In genomic region chr12:54729140-54730059, GRCm38 (mm10) we compare ENCODE assay signal across 8 mouse cellular contexts. TPM values are rescaled to one million over a fixed set of nuclear protein-coding genes. Genes with fewer than 3 reads are reported as not detected.
DNase-seq lines count a peak whose midpoint lies in the region; ATAC-seq and TF ChIP-seq lines count a peak whose summit lies in the region.
"Not testable (repeated sequence)": the region's sequence is repeated elsewhere in the genome, so short reads cannot be mapped to it uniquely, and the experiment has no call there.

No protein-coding gene starts in this region.

- H3K9me3 ChIP-seq in forebrain, embryonic 14.5 days (replicated peaks; ENCODE audit: control insufficient read depth, low read length); heart, embryonic 16.5 days (replicated peaks; ENCODE audit: control insufficient read depth, low read length); intestine, embryonic 14.5 days (ENCODE audit: control insufficient read depth, low read length); limb, embryonic 14.5 days (ENCODE audit: control insufficient read depth, low read length); lung, embryonic 16.5 days (ENCODE audit: control insufficient read depth, low read length); midbrain, postnatal 0 days (ENCODE audit: low read length); stomach, postnatal 0 days (ENCODE audit: control insufficient read depth, low read length): not testable (repeated sequence)

- ATAC-seq in common myeloid progenitor, adult 5-6 weeks (replicated peaks; ENCODE audit: low read depth, poor library complexity, severe bottlenecking): peak; percentile 71
- ATAC-seq in forebrain, embryonic 14.5 days: peak; percentile 93
- peak; percentile 94 for ATAC-seq in heart, embryonic 16.5 days (replicated peaks; ENCODE audit: extremely low read depth, insufficient read depth, low FRiP score)
- ATAC-seq in intestine, embryonic 14.5 days (replicated peaks; ENCODE audit: low FRiP score, low TSS enrichment, low read depth): peak; percentile 97
- ATAC-seq in limb, embryonic 14.5 days (ENCODE audit: low FRiP score, low read depth): peak; percentile 91
- peak; percentile 95 for ATAC-seq in lung, embryonic 16.5 days (ENCODE audit: low read depth)
- ATAC-seq in midbrain, postnatal 0 days (ENCODE audit: low FRiP score): peak; percentile 91
- ATAC-seq in stomach, postnatal 0 days (ENCODE audit: low FRiP score, low TSS enrichment): peak; percentile 91

- not testable (repeated sequence) for H3K27ac ChIP-seq in forebrain, embryonic 14.5 days (ENCODE audit: low read depth, low read length); heart, embryonic 16.5 days (ENCODE audit: low read length); intestine, embryonic 14.5 days (ENCODE audit: low read depth); limb, embryonic 14.5 days (replicated peaks; ENCODE audit: low read depth, low read length); lung, embryonic 16.5 days (ENCODE audit: low read length); midbrain, postnatal 0 days (ENCODE audit: low read depth, low read length); stomach, postnatal 0 days (replicated peaks)

- DNase-seq in forebrain, embryonic 14.5 days (ENCODE audit: low spot score); intestine, embryonic 14.5 days (ENCODE audit: low spot score); limb, embryonic 14.5 days (ENCODE audit: low spot score); midbrain, postnatal 0 days (ENCODE audit: low spot score); stomach, postnatal 0 days (ENCODE audit: low spot score): not testable (repeated sequence)

- TF ChIP-seq POLR2A in limb, embryonic 14.5 days (IDR thresholded peaks at IDR 0.05; ENCODE audit: borderline replicate concordance, extremely low read depth, insufficient read depth, insufficient read length): not testable (repeated sequence)

- not testable (repeated sequence) for H3K9ac ChIP-seq in forebrain, embryonic 14.5 days (ENCODE audit: low read length); heart, embryonic 16.5 days (ENCODE audit: low read length); intestine, embryonic 14.5 days (ENCODE audit: low read length); limb, embryonic 14.5 days (ENCODE audit: low read depth, low read length, severe bottlenecking); lung, embryonic 16.5 days (ENCODE audit: low read length); midbrain, postnatal 0 days (replicated peaks; ENCODE audit: low read length, poor library complexity, severe bottlenecking); stomach, postnatal 0 days (ENCODE audit: low read length)

- TF ChIP-seq CTCF in midbrain, postnatal 0 days (IDR thresholded peaks at IDR 0.05); stomach, postnatal 0 days (IDR thresholded peaks at IDR 0.05; ENCODE audit: low read depth): not testable (repeated sequence)

- WGBS in forebrain, embryonic 14.5 days: no CpG with 5 or more reads among the region's 56 CpGs
- no CpG with 5 or more reads among the region's 56 CpGs for WGBS in heart, embryonic 16.5 days
- no CpG with 5 or more reads among the region's 56 CpGs for WGBS in intestine, embryonic 14.5 days
- whole genome bisulfite sequencing in limb, embryonic 14.5 days: no CpG with 5 or more reads among the region's 56 CpGs
- WGBS in lung, embryonic 16.5 days: no CpG with 5 or more reads among the region's 56 CpGs
- WGBS in midbrain, postnatal 0 days: no CpG with 5 or more reads among the region's 56 CpGs
- WGBS in stomach, postnatal 0 days: no CpG with 5 or more reads among the region's 56 CpGs

- not testable (repeated sequence) for H3K27me3 ChIP-seq in forebrain, embryonic 14.5 days (replicated peaks; ENCODE audit: control insufficient read depth, insufficient read depth, low read length); heart, embryonic 16.5 days (ENCODE audit: control insufficient read depth, insufficient read depth, low read length); intestine, embryonic 14.5 days (replicated peaks; ENCODE audit: control insufficient read depth, insufficient read depth, low read length); limb, embryonic 14.5 days (ENCODE audit: control insufficient read depth, insufficient read depth, low read length); lung, embryonic 16.5 days (ENCODE audit: control insufficient read depth, insufficient read depth, low read depth, low read length); midbrain, postnatal 0 days (ENCODE audit: insufficient read depth, low read length); stomach, postnatal 0 days (ENCODE audit: control insufficient read depth, insufficient read depth, low read length)

- H3K36me3 ChIP-seq in forebrain, embryonic 14.5 days (ENCODE audit: control insufficient read depth, insufficient read depth, low read length); heart, embryonic 16.5 days (ENCODE audit: control insufficient read depth, insufficient read depth); intestine, embryonic 14.5 days (ENCODE audit: control insufficient read depth, insufficient read depth, low read length); limb, embryonic 14.5 days (ENCODE audit: control insufficient read depth, insufficient read depth, low read length); lung, embryonic 16.5 days (ENCODE audit: control insufficient read depth, insufficient read depth, low read length); midbrain, postnatal 0 days (ENCODE audit: insufficient read depth, low read length); stomach, postnatal 0 days (ENCODE audit: control insufficient read depth, insufficient read depth, low read length): not testable (repeated sequence)

- not testable (repeated sequence) for TF ChIP-seq EP300 in stomach, postnatal 0 days (optimal IDR thresholded peaks at IDR 0.05)

- not testable (repeated sequence) for H3K4me1 ChIP-seq in forebrain, embryonic 14.5 days (ENCODE audit: control insufficient read depth, insufficient read depth, low read length); heart, embryonic 16.5 days (ENCODE audit: control insufficient read depth, insufficient read depth, low read length); intestine, embryonic 14.5 days (replicated peaks; ENCODE audit: control insufficient read depth, insufficient read depth, low read length); limb, embryonic 14.5 days (ENCODE audit: control insufficient read depth, insufficient read depth, low read length); lung, embryonic 16.5 days (replicated peaks; ENCODE audit: control insufficient read depth, insufficient read depth, low read length); midbrain, postnatal 0 days (ENCODE audit: insufficient read depth, low read length); stomach, postnatal 0 days (replicated peaks; ENCODE audit: control insufficient read depth, insufficient read depth)

- not testable (repeated sequence) for H3K4me2 ChIP-seq in forebrain, embryonic 14.5 days (ENCODE audit: low read length); heart, embryonic 16.5 days (ENCODE audit: low read depth, low read length); intestine, embryonic 14.5 days (ENCODE audit: low read length); limb, embryonic 14.5 days (replicated peaks; ENCODE audit: low read depth, low read length, severe bottlenecking); lung, embryonic 16.5 days (ENCODE audit: low read depth, low read length); midbrain, postnatal 0 days (ENCODE audit: low read depth, low read length, poor library complexity, severe bottlenecking); stomach, postnatal 0 days (replicated peaks; ENCODE audit: low read depth)

- H3K4me3 ChIP-seq in forebrain, embryonic 14.5 days (ENCODE audit: low read depth, low read length); heart, embryonic 16.5 days (ENCODE audit: low read length); intestine, embryonic 14.5 days (ENCODE audit: low read depth, low read length); limb, embryonic 14.5 days (replicated peaks; ENCODE audit: low read length); lung, embryonic 16.5 days (ENCODE audit: low read length); midbrain, postnatal 0 days (ENCODE audit: low read depth, low read length); stomach, postnatal 0 days (ENCODE audit: low read depth, low read length): not testable (repeated sequence)

RNA-seq across cellular contexts. Expression of gene Eapp, which starts 33.7 kb away (rescaled TPM):
- 55.4 and 62.9 TPM in 2 replicates for total RNA-seq in common myeloid progenitor, adult 5-6 weeks (2017)
- 84.0 and 87.0 TPM in 2 replicates for polyA plus RNA-seq in forebrain, embryonic 14.5 days (2014; fragmentation: Nextera tagmentation; extraction: Ambion mirVana)
- polyA plus RNA-seq in heart, embryonic 16.5 days (2015; fragmentation: Nextera tagmentation; extraction: Ambion mirVana): 43.3 and 45.7 TPM in 2 replicates
- 59.2 and 61.5 TPM in 2 replicates for polyA plus RNA-seq in intestine, embryonic 14.5 days (2014; fragmentation: Nextera tagmentation; extraction: Ambion mirVana)
- polyA plus RNA-seq in limb, embryonic 14.5 days (2012; rRNA removed): 13.2 and 19.5 TPM in 2 replicates
- polyA plus RNA-seq in limb, embryonic 14.5 days (2014; fragmentation: Nextera tagmentation; extraction: Ambion mirVana): 64.3 and 68.7 TPM in 2 replicates
- 61.8 and 62.7 TPM in 2 replicates for polyA plus RNA-seq in lung, embryonic 16.5 days (2015; fragmentation: Nextera tagmentation; extraction: Ambion mirVana)
- 24.3 and 32.9 TPM in 2 replicates for total RNA-seq in midbrain, postnatal 0 days (2014; rRNA removed)
- polyA plus RNA-seq in midbrain, postnatal 0 days (2015; fragmentation: Nextera tagmentation; extraction: Ambion mirVana): 89.8 and 104 TPM in 2 replicates
- 63.9 and 66.0 TPM in 2 replicates for polyA plus RNA-seq in stomach, postnatal 0 days (2015; fragmentation: Nextera tagmentation; extraction: Ambion mirVana)
